Mouse (Mus musculus): ENCODE data around the gene Exoc6b. TPM values are rescaled to one million over a fixed set of nuclear protein-coding genes. Genes with fewer than 3 reads are reported as not detected.
"Not testable (repeated sequence)": the region's sequence is repeated elsewhere in the genome, so short reads cannot be mapped to it uniquely, and the experiment has no call there.

The Exoc6b gene
- total RNA-seq (2017) = 17.5 and 22.5 TPM in 2 replicates

GRCm38 (mm10) chr6:85069023-85069985, at the start of gene Exoc6b:
Exoc6b (minus strand) TSS chr6:85069513.
- ATAC-seq (replicated peaks in 1 of 2; ENCODE audit: insufficient read depth in 1 of 2, low FRiP score in 2 of 2, low TSS enrichment in 1 of 2, low read depth in 1 of 2, poor library complexity in 2 of 2, severe bottlenecking in 2 of 2) = peak; percentile 85 to 90

GRCm38 (mm10) chr6:85117545-85118511, 48.5 kb upstream of the Exoc6b start:
- ATAC-seq (replicated peaks in 1 of 2; ENCODE audit: insufficient read depth in 1 of 2, low FRiP score in 2 of 2, low TSS enrichment in 1 of 2, low read depth in 1 of 2, poor library complexity in 2 of 2, severe bottlenecking in 2 of 2) = peak; percentile 75 to 79

- no peak for ATAC-seq (replicated peaks in 1 of 2; ENCODE audit: insufficient read depth in 1 of 2, low FRiP score in 2 of 2, low TSS enrichment in 1 of 2, low read depth in 1 of 2, poor library complexity in 2 of 2, severe bottlenecking in 2 of 2)
Measured at GRCm38 (mm10) chr6:85105033-85105615, 35.8 kb upstream of the Exoc6b start.

DNA sequence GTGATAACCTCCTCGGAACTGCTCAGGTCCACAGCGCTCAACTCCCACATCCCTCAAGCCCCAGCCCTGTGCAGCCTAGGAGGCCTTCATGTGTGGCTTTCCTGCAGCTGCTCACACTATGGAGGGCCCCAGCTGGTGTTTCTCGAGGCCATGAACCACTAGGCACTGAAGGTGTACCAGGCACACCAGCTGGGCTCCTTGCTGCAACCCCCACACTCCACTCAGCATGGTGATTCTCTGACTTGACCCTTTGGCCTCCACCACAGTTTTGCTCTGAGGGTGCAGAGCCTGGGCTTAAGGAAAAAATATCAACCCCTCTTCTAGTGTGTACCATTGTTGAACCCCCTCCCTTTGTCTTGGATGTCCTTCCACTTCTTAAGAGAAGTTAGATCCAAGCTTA, 34.0 kb upstream of the Exoc6b start:
- no peak for ATAC-seq (replicated peaks in 1 of 2; ENCODE audit: insufficient read depth in 1 of 2, low FRiP score in 2 of 2, low TSS enrichment in 1 of 2, low read depth in 1 of 2, poor library complexity in 2 of 2, severe bottlenecking in 2 of 2)

GRCm38 (mm10) chr6:85096441-85096840, 27.1 kb upstream of the Exoc6b start:
- ATAC-seq (replicated peaks in 1 of 2; ENCODE audit: insufficient read depth in 1 of 2, low FRiP score in 2 of 2, low TSS enrichment in 1 of 2, low read depth in 1 of 2, poor library complexity in 2 of 2, severe bottlenecking in 2 of 2) = no peak

DNA sequence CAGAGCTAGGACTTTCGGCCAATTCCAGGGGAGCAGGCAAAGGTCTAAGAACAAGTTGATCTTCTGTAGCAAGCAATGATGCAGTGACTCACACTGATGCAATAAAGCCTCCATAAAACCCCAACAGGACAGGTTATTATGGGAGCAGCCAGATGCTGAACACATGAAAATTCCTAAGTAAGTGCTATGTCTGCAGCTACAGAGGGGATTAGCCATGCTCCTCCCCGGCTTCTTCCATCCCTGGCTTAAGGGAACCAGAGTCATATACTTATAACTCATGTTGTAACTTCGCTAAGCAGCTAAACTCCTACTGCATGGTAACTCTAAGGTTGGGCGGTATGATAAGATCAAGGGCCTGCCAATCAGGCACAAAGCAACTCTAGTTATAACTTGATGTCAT, 18.1 kb upstream of the Exoc6b start:
- no peak for ATAC-seq (replicated peaks in 1 of 2; ENCODE audit: insufficient read depth in 1 of 2, low FRiP score in 2 of 2, low TSS enrichment in 1 of 2, low read depth in 1 of 2, poor library complexity in 2 of 2, severe bottlenecking in 2 of 2)

- ATAC-seq (replicated peaks in 1 of 2; ENCODE audit: insufficient read depth in 1 of 2, low FRiP score in 2 of 2, low TSS enrichment in 1 of 2, low read depth in 1 of 2, poor library complexity in 2 of 2, severe bottlenecking in 2 of 2) = no peak
Measured at GRCm38 (mm10) chr6:85086645-85087044, 17.3 kb upstream of the Exoc6b start.

DNA sequence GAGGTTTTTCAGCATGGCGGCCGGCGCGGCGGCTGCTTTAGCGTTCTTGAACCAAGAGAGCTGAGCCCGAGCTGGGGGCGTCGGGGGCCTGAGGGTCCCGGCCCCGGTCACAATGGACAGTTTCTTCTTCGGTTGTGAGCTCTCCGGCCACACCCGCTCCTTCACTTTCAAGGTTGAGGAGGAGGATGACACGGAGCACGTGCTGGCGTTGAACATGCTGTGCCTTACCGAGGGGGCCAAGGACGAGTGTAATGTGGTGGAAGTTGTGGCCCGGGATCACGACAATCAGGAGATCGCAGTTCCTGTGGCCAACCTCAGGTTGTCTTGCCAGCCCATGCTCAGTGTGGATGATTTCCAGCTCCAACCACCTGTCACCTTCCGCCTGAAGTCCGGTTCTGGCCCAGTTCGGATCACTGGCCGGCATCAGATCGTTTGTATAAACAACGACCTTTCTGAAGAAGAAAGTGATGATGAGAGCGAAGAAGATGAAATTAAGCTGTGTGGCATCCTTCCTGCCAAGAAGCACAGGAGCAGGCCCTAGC, 6.9 kb upstream of the Exoc6b start:
- not testable (repeated sequence) for ATAC-seq (replicated peaks in 1 of 2; ENCODE audit: insufficient read depth in 1 of 2, low FRiP score in 2 of 2, low TSS enrichment in 1 of 2, low read depth in 1 of 2, poor library complexity in 2 of 2, severe bottlenecking in 2 of 2)

DNA sequence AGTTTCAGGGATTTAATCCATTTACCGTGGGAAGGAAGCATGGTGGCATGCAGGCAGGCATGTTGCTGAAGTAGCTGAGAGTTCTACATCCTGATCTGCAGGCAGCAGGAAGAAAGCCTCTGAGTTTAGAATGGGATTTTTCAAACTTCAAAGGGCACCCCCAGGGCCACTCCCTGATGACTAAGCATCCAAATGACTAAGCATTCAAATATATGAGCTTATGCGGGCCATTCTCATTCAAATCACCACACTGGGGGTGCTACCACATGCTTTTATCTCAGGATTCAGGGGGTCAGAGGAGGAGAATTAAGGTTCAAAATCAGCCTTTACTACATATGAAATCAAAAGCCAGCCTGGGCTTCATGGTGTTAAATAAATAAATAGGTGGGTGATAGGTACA, 5.7 kb upstream of the Exoc6b start:
- 0 out of 4 replicates have a peak, but pooled peaks of 1 of the 2 experiments have one; percentile 32 for ATAC-seq (replicated peaks in 1 of 2; ENCODE audit: insufficient read depth in 1 of 2, low FRiP score in 2 of 2, low TSS enrichment in 1 of 2, low read depth in 1 of 2, poor library complexity in 2 of 2, severe bottlenecking in 2 of 2)

GRCm38 (mm10) chr6:85068322-85069022, 841 bp downstream of the Exoc6b start:
- ATAC-seq (replicated peaks in 1 of 2; ENCODE audit: insufficient read depth in 1 of 2, low FRiP score in 2 of 2, low TSS enrichment in 1 of 2, low read depth in 1 of 2, poor library complexity in 2 of 2, severe bottlenecking in 2 of 2) = peak; percentile 33 to 51

DNA sequence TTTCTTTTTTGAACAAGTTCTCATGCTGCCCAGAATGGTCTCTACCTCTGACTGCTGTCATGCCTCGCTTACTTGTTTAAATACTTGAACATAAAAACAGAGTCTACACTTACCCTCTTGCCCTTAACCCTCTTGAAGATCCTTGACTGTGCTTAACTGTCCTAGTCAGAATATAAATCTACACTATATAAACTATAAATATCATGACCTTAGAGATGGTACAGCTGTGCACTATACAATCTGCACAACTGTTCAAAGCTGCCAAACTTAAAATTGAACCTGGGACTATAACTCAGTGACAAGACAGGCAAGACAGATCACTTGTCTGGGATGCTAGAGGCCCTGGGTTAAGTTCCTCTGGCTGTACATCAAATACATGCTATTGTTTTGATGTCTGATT, 11.7 kb downstream of the Exoc6b start:
- ATAC-seq (replicated peaks in 1 of 2; ENCODE audit: insufficient read depth in 1 of 2, low FRiP score in 2 of 2, low TSS enrichment in 1 of 2, low read depth in 1 of 2, poor library complexity in 2 of 2, severe bottlenecking in 2 of 2) = no peak

DNA sequence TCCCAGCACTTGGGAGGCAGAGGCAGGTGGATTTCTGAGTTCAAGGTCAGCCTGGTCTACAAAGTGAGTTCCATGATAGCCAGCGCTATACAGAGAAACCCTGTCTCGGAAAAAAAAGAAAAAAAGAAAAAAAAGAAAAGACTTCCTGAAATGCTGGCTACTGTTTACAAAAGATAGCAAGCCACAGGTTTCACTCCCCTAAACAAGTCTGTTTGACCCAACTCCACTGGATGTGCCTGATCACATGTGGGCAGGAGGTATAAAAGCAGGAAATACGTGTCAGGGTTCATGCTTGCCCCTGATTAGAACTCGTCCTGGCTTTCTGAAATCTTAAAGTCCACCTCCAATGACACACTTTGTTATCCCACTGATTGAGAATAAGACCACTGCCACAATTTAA, 18.2 kb downstream of the Exoc6b start:
- peak in 1 of 2 experiments; percentile 62; a peak in 2 of 4 replicates for ATAC-seq (replicated peaks in 1 of 2; ENCODE audit: insufficient read depth in 1 of 2, low FRiP score in 2 of 2, low TSS enrichment in 1 of 2, low read depth in 1 of 2, poor library complexity in 2 of 2, severe bottlenecking in 2 of 2)

DNA sequence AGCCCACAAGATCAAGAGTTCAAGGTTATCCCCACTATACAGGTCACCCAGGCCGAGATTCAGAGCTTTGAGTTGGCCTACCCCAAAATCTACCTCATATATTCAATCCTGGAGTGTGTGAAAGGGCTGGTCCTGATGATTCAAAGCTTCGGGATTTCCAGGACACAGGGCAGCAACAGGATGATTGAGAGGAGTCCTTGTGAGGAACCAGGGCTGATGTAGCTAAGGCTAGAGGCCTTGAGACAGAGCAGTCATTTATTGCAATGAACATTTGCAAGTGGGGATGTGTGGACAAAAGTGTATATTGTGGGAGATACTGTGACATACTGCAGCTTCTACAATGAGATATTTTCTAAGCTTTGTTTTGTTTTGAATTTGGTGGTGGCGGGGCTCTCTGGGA, 22.8 kb downstream of the Exoc6b start:
- no peak for ATAC-seq (replicated peaks in 1 of 2; ENCODE audit: insufficient read depth in 1 of 2, low FRiP score in 2 of 2, low TSS enrichment in 1 of 2, low read depth in 1 of 2, poor library complexity in 2 of 2, severe bottlenecking in 2 of 2)

DNA sequence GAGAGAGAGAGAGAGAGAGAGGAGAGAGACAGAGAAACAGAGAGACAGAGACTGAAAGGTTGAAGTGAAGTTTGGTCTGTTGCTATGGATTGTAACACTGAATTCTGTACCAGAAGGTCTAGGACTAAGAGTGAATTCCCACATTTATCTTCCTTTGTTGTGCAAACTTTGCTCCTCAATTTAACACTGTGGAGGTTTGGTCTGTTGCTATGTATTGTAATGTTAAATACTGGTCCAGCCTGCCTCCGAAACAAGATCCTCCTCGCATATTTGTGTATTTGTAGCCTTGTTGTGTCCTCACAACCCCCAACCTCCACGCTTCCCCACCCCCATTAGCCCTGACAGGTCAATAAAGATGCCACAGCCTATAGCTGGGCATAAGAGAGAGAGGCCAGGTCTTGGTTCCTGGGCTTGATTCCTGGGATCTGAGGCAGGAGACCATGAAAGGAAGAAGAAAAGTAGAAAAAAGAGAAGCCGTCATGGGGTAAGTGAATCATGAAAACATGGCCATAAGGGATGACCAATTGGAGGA, 24.6 kb downstream of the Exoc6b start:
- ATAC-seq (replicated peaks in 1 of 2; ENCODE audit: insufficient read depth in 1 of 2, low FRiP score in 2 of 2, low TSS enrichment in 1 of 2, low read depth in 1 of 2, poor library complexity in 2 of 2, severe bottlenecking in 2 of 2) = no peak

DNA sequence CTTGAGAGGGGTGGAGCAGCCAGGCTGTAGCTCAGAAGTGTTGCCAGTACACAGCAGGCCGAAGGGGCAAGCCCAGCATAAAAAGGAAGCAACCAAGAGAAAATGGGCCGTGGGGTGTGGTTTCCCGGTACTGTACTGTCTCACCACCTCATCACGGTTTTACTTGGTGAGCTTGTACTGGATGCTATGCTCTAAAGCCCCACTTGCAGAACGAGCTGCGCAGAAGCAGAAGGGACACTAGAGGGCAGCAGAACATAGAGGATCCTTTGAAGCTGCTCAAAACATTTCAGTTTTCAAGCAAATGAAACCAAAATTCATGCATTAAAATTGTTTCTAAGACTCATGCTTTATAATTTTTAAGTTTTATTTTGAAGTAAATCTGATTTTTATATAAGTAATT, 31.6 kb downstream of the Exoc6b start:
- peak; percentile 82 to 86 for ATAC-seq (replicated peaks in 1 of 2; ENCODE audit: insufficient read depth in 1 of 2, low FRiP score in 2 of 2, low TSS enrichment in 1 of 2, low read depth in 1 of 2, poor library complexity in 2 of 2, severe bottlenecking in 2 of 2)

DNA sequence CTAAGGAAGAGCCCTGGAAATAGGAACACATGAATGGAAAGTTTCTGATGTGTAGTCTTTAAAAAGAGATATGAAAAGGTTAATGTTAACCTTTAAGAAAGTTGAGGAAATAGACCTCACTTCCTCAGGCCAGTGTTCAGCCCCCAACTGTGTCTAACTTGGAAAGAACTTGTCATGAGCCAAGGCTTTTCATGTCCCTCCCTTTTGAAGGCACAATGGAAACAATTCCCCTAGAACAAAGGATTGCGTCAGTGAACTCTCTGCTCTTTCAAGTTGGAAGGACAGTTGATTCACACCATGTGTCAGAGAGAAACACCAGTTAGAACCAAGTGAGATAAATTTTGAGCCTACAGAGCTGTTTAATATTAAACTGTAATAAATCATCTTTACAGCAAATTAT, 39.6 kb downstream of the Exoc6b start:
- ATAC-seq (replicated peaks in 1 of 2; ENCODE audit: insufficient read depth in 1 of 2, low FRiP score in 2 of 2, low TSS enrichment in 1 of 2, low read depth in 1 of 2, poor library complexity in 2 of 2, severe bottlenecking in 2 of 2) = no peak

All from hematopoietic stem cell, adult 5-6 weeks (primary cell).